Mouse (Mus musculus) cerebellum, adult (tissue): Measurements from ENCODE around the gene Il1b.

Experiments used
- ATAC-seq: cut with Nextera tagmentation; 2 replicates; pipeline ENCODE4 v1.9.2; 2017; ENCODE audit warnings: mild to moderate bottlenecking, moderate library complexity, mixed read lengths; ENCODE audit not compliant: insufficient number of reproducible peaks, low FRiP score, low TSS enrichment

The Il1b gene

DNA sequence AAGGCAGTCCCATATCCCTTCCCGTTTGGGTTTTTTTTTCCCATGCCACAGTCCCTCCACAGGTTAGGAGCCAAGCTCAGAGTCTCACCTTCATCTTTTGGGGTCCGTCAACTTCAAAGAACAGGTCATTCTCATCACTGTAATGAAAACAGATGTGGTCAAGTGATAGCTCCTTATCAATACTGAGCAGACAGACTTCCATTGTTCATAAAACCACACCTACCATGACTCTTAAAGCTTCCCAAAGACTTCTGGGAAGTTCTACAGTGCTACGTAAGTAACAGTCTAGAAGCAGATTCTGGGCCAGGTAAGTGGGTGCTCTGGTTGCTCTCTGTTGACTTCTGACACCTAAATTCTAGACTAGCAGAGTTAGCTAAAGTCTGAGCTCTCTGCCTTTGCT, 1.3 kb downstream of the Il1b start:
- ATAC-seq: no peak

DNA sequence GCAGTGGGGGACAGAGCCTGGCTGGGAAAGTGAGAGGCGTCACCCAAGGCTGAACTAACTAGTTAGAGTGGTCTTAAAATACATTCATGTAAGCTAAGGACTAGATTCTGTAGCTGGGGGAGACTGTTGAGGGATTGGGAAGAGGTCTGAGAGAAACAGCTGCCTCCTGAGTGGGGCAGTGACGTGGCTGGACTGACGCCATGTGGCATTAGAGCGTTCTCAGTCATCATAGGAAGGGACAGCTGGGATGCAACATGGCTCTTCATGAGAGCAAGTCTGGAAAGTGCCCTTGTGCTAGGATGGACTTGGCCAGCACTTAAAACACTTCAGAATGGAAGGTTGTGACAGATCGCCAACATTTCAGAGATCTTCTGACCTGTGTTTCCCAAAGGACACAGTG, 2.1 kb downstream of the Il1b start:
- no peak for ATAC-seq

DNA sequence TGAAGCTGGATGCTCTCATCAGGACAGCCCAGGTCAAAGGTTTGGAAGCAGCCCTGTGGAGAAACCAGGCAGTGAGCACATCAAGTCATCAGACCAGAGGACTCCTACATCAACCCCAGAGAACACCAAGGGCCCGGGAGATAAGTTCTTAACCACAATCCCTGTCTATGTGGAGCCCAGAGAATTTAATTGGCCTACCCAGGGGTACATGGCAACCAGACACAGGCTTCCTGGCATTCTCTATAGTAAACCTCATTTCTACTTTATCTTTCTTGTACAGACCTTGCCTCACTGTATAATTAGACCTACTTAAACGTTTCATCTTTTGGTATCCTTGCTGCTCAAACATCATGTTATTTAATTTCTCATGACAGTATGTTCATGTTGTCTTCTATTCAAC, 2.8 kb downstream of the Il1b start:
- no peak for ATAC-seq

DNA sequence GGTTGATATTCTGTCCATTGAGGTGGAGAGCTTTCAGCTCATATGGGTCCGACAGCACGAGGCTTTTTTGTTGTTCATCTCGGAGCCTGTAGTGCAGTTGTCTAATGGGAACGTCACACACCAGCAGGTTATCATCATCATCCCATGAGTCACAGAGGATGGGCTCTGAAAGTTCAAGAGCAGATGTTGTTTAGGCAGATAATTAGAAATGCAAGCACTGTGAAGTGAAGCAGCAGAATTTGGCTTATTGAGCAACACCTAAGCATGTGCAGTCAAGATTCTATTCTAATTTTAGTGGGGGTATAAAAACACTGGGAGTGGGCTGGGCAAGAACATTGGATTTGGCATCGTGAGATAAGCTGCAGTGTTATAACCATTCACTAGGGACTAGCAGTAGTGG, 3.7 kb downstream of the Il1b start:
- no peak for ATAC-seq

DNA sequence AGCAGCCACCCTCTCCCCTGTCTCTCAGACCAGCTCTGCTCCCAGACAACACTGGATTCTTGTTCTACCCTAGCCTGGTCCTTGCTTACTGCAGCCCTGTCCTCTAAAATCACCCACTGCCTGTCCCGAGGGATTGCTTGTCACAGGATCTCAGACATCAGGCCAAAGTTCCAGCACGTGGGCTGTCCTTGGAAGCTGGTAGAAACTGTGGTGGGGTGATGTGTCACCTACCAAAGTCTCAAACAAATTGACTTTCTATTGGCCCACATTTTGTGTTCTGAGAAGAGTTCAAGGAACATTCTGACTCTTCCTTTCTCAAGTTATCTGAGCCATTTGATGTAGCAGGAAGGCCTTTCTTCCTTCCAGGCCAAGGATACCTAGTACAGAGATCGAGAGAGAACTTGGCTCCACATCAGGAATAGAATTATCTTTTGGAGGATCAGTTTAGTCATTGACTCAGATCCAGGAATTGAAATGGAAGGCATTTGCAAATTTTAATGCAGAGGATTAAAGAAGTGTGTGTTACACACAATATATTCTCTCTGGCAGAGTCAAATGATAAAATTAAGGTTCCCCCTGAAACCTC, 9.9 kb downstream of the Il1b start:
- no peak for ATAC-seq

DNA sequence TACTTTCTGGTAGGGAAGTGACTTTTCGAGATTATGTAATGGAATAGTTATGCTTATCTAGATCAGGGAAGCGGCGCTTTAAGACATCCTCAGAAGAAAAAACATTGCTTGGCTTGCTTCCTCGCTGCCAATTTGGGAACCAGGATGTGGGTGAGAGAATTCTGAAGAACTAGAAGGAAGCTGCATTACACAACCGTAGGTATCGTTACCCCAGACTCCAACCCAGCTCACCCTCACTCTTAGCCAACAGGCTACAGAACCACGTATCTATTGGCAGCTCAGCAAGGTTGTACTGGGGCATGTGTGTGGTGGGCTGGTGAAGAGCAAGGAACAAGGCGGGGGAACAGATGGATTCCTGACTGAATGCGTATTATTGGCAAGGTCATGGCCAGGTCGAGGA, 10.7 kb downstream of the Il1b start:
- ATAC-seq: no peak

DNA sequence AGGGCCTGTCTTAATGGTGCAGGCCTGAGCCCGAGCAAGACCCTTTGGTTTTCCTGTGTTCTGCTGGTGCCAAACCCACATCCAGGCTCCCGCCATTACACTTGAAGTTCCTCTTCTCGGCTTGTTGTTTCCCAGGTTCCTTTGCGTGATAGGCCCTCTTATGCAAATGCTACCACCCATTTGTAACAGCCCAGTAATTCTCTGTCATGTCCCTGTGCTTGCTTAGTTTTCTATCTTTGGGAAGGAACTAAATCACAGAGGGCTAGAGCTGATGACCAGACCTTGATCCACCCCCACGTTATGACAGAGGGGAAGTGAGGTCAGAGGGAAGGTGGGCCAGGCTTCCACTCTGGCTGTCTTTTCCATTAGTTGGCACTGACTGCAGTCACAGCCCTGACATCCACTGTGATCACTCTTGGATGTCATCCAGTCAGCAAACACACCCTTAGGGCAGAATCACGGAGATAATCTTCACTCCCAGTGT, 32.8 kb downstream of the Il1b start:
- no peak for ATAC-seq

DNA sequence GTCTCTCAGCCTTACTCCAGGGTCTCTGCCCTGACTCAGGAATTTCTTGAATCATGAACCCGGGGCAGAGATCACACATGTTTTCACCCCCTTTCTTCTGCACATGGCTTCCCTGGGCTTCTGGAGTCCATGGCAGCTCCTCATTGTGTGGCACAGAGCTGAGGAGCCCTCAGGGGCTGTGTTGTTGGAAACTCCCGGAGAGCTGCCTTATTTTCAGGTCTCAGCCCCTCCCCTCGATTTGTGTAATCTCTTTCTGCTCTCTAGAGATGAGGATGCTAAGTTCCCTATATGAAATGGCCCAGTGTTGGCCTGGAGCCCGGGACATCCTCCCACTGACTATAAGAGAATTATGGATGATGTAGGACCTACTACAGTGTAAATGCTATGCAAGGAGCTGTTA, 37.5 kb downstream of the Il1b start:
- no peak for ATAC-seq

DNA sequence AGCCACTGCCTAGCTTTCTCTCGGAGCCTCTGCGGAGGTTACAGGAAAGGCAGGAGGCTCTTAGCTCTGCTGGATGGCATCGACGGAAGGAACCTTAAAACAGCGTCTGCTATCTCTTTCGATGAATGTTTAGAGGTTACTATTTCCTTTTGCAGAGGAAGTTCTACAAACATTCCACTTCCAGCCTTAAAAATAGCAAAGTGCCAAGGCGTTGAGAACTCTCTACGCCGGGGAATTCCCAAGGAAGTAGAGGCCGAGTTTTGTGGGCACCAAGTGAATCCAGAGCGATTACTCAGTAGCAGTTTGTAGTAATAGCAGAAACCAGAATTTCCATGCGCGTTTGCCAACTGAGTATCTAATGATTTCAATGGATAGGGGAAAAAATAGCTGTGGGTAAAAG, 40.4 kb downstream of the Il1b start:
- no peak for ATAC-seq

DNA sequence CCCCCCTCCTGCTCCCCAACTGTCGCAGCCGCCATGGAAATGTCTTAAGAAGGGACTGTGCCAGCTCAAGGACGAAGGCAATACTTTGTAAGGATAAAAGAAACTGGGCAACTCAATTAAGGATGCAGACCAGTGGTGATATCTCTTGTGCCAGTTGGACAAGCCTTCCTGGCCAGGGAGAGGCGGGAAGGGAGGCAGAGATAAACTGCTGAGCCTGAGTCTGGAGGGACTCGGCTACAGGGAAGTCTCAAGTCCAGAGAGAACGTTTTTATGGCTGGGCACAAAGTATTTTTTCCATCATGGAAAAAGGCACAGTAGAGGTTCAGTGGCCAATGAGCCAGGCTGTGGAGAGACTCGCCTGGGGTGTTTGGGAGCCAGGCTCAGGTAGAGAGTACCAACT, 40.9 kb downstream of the Il1b start:
- ATAC-seq: no peak

DNA sequence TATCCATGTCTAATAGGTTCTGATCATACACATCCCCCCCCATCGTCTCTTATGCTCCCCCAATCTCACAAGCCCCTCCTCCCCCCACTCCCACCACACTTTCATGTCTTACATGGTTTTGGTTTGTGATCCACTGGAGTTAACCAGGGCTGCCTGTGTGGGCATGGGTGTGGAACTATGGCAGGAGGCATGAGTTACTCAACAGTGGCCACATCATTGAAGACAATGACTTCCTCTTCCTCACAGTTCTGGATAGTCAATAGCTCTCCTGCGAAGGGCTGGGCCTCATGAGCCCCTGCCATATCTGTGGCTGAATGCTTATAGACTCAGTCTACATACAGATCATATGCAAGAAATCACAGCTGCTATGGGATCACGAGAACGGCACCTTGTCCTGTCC, 42.7 kb downstream of the Il1b start:
- no peak for ATAC-seq

DNA sequence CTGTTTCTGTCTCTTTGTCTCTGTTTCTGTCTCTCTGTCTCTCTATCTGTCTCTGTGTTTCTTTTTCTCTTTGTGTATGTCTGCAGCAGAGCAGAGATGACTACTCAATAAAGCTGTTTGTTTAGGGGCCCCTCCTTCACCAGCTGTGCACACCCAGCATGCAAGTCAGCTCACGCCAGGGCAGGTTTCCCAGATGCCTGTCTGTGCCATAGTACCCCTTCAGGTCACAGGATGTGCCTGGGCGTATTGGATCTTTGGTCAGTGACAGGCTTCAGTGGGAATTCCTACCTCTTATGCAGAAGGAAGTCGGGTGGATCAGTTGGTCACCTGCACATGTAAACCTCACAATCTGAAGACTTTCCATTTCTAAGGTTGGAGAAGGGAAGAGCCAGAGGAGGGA, 46.7 kb downstream of the Il1b start:
- no peak for ATAC-seq

DNA sequence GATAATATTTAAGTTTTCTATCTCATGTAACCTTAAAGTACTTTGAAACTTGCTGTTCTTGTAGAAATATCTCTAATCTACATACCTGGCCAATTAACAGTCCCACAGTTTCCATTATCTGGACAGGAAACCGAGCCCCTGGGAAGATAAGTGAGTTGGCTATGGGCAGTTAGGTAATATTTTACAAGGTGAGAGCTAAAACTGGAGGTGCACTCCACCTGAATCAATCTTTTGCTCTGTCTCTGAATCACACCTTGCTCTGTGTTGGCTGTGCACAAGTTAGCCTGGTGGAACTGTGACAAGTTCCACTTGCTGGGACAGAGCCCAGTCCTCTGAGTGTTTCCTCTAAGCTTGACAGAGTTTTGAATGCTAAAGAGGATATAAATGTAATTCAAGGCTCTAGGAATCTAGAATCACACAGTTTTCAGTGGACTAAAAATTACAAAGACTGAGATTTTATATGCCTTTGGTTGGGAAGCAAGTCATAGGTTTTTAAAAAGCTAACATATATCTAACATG, 48.8 kb downstream of the Il1b start:
- ATAC-seq: no peak

DNA sequence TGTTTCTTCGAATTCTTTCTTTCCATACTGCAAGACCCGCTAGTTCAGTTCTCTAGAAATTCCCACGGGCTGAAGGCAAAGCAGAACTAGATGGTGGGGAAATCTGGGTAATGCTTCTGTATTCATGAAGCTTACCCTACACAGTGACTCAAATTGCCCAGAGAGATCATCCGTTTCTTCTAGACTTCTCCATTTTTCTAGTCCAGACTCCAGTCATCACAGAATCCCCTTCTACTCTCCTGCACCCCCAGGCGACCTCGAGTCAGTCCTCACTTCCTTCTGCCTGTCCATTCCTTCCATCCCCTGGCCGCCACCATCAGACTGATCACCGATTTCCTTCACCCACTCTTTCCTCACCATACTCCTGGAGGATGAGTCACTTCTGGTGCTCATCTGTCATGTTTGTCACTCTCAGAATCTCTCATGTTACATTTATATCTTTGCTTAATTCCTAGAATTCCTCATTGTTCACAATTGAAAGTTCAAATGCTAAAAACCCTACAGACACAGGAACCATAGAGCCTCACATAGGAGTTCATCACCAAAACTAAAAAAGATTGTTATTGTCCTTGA, 50.8 kb downstream of the Il1b start:
- no peak for ATAC-seq

DNA sequence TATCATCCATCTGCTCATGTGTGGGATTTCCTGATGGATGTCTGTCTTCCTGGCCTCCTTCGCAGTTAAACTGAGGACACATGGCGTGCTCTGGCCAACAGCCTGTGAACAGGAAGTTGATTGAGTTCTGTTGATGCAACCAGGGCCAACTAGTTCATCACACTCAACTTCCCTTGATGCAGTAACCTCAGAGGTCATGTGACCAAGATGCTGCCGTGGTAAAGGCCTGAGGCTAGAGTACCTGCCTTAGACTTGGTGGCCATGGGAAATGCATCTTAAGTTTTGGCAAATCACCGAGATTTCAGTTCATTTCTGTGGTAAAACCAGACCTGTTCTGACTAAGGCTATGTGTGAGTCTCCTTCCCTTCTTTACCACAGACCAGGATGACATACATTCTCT, 55.1 kb downstream of the Il1b start:
- no peak for ATAC-seq

DNA sequence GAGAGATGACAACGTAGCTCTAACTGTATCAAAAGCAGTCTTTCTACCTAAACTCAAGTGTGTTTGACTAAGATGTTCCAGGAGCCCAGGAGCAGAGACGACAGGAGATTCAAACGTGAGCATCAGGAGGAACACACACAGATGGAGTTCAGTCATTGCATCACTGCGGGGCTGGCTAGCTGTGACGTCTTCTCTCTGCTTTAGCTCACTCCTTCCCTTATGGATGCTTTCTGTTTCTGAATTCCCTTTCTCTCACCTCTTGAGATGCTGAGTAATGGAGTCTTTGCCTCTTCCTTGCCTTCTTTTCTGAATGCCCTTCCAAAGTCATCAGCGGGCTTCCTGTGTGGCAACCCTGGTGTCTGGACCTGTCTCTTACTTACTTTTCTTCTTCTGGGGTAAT, 56.1 kb downstream of the Il1b start:
- ATAC-seq: no peak
